Mouse (Mus musculus) CH12.LX (cell line): ENCODE measurements at regions not wholly inside any gene's neighbourhood (a gene's known extent, or its start where the extent isn't known, plus 50 kb on each side); places are given as distances from the start of the nearest gene placed in this dataset.

ENCODE experiments used
- DNase-seq: peaks from one replicate; pipeline ENCODE4 v3.0.0-alpha.2; 2013; ENCODE audit errors: extremely low read depth
- H3K27ac ChIP-seq: 2 replicates; pipeline ENCODE4 v1.5.1; 2012; ENCODE audit warnings: low read depth, mild to moderate bottlenecking, control low read depth, moderate library complexity; ENCODE audit not compliant: insufficient read depth
- H3K27me3 ChIP-seq: replicated peaks from 2 replicates; pipeline ENCODE3; 2012; ENCODE audit warnings: inconsistent platforms
- H3K36me3 ChIP-seq, 2 experiments: replicated peaks in 1 of 2; 2 replicates each; pipeline versions ENCODE3 to v1.6.1; 2012; ENCODE audit warnings: inconsistent platforms in 1 of 2, low read length in 1 of 2, mild to moderate bottlenecking in 1 of 2, mixed read lengths in 1 of 2, moderate library complexity in 1 of 2; ENCODE audit not compliant: control insufficient read depth in 1 of 2, insufficient read depth in 1 of 2
- H3K4me1 ChIP-seq, 2 experiments: 2 replicates each; pipeline ENCODE4 v1.6.1; 2012; ENCODE audit warnings: inconsistent platforms in 1 of 2, moderate library complexity in 1 of 2; ENCODE audit not compliant: insufficient read depth in 2 of 2, control insufficient read depth in 1 of 2
- H3K4me2 ChIP-seq: 2 replicates; pipeline ENCODE4 v1.6.1; 2012; ENCODE audit warnings: low read depth, mild to moderate bottlenecking, control low read depth; ENCODE audit not compliant: poor library complexity, insufficient read depth, severe bottlenecking
- H3K4me3 ChIP-seq, 3 experiments: fragments of 150-350 bp in 1 of 3; sonication (generic) in 1 of 3; replicated peaks in 1 of 3; 2 replicates each; pipeline versions ENCODE3 to v1.5.1; 2011 to 2012; ENCODE audit warnings: low read depth in 2 of 3, low read length in 2 of 3, mild to moderate bottlenecking in 2 of 3, moderate library complexity in 2 of 3, control low read depth in 1 of 3, improper control_type of control experiment in 1 of 3, inconsistent platforms in 1 of 3, mixed read lengths in 1 of 3; ENCODE audit not compliant: poor library complexity in 1 of 3
- H3K79me2 ChIP-seq: replicated peaks from 2 replicates; pipeline ENCODE4 v1.6.1; 2012; ENCODE audit warnings: mild to moderate bottlenecking, moderate library complexity; ENCODE audit not compliant: control insufficient read depth, poor library complexity, insufficient read depth, severe bottlenecking; ENCODE audit errors: extremely low read depth
- H3K9ac ChIP-seq: 2 replicates; pipeline ENCODE4 v1.6.1; 2012; ENCODE audit warnings: low read depth, mild to moderate bottlenecking, control low read depth, moderate library complexity; ENCODE audit not compliant: insufficient read depth
- H3K9me3 ChIP-seq: replicated peaks from 2 replicates; pipeline ENCODE3; 2012; ENCODE audit warnings: low read length, inconsistent platforms, mixed read lengths
- CHD1 ChIP-seq: IDR thresholded peaks from 2 replicates; pipeline ENCODE4 v1.6.1; 2012; ENCODE audit warnings: low read depth, low read length, improper control_type of control experiment, inconsistent platforms
- E2F4 ChIP-seq: IDR thresholded peaks from 2 replicates; pipeline ENCODE4 v1.6.1; 2011; ENCODE audit warnings: low read depth, low read length, improper control_type of control experiment; ENCODE audit not compliant: insufficient replicate concordance
- ETS1 ChIP-seq: conservative IDR thresholded peaks from 2 replicates; pipeline ENCODE4 v1.6.1; 2012; ENCODE audit warnings: low read depth, mild to moderate bottlenecking, inconsistent platforms, low read length, improper control_type of control experiment, moderate library complexity
- HCFC1 ChIP-seq: IDR thresholded peaks from 2 replicates; pipeline ENCODE4 v1.6.1; 2012; ENCODE audit warnings: low read depth, mild to moderate bottlenecking, inconsistent platforms, low read length, improper control_type of control experiment
- JUND ChIP-seq: conservative IDR thresholded peaks from 2 replicates; pipeline ENCODE4 v1.6.1; 2011; ENCODE audit warnings: low read depth, low read length, improper control_type of control experiment
- MAFK ChIP-seq: IDR thresholded peaks from 2 replicates; pipeline ENCODE4 v1.6.1; 2011; ENCODE audit warnings: low read length, improper control_type of control experiment; ENCODE audit not compliant: insufficient replicate concordance
- MAX ChIP-seq: IDR thresholded peaks from 2 replicates; pipeline ENCODE4 v1.6.1; 2011; ENCODE audit warnings: low read length, improper control_type of control experiment
- PAX5 ChIP-seq: IDR thresholded peaks from 2 replicates; pipeline ENCODE4 v1.6.1; 2012; ENCODE audit warnings: low read length, inconsistent platforms, mixed read lengths
- POLR2A ChIP-seq: IDR thresholded peaks from 2 replicates; pipeline ENCODE4 v1.6.1; 2011; ENCODE audit warnings: low read depth, mild to moderate bottlenecking, improper control_type of control experiment, low read length
- POLR2AphosphoS2 ChIP-seq: IDR thresholded peaks from 2 replicates; pipeline ENCODE4 v1.6.1; 2011; ENCODE audit warnings: low read depth, low read length, improper control_type of control experiment
- RCOR1 ChIP-seq: conservative IDR thresholded peaks from 2 replicates; pipeline ENCODE4 v1.6.1; 2012; ENCODE audit warnings: low read depth, mild to moderate bottlenecking, inconsistent platforms, low read length, improper control_type of control experiment
- SIN3A ChIP-seq: IDR thresholded peaks from 2 replicates; pipeline ENCODE4 v1.6.1; 2012; ENCODE audit warnings: low read length, improper control_type of control experiment, inconsistent platforms
- SMC3 ChIP-seq: IDR thresholded peaks from 2 replicates; pipeline ENCODE4 v1.6.1; 2011; ENCODE audit warnings: low read depth, low read length, improper control_type of control experiment
- TBP ChIP-seq: conservative IDR thresholded peaks from 2 replicates; pipeline ENCODE4 v1.6.1; 2011; ENCODE audit warnings: low read depth, low read length, improper control_type of control experiment
- TCF12 ChIP-seq: IDR thresholded peaks from 2 replicates; pipeline ENCODE4 v1.6.1; 2014; ENCODE audit warnings: low read depth, mild to moderate bottlenecking, inconsistent platforms, low read length, improper control_type of control experiment
- UBTF ChIP-seq: IDR thresholded peaks from 2 replicates; pipeline ENCODE4 v1.6.1; 2012; ENCODE audit warnings: low read depth, mild to moderate bottlenecking, inconsistent platforms, low read length, improper control_type of control experiment, moderate library complexity
- USF1 ChIP-seq: IDR thresholded peaks from 2 replicates; pipeline ENCODE4 v1.6.1; 2014; ENCODE audit warnings: low read depth, mild to moderate bottlenecking, inconsistent platforms, low read length, improper control_type of control experiment
- ZC3H11A ChIP-seq: IDR thresholded peaks from 2 replicates; pipeline ENCODE4 v1.6.1; 2012; ENCODE audit warnings: low read depth, mild to moderate bottlenecking, inconsistent platforms, low read length, improper control_type of control experiment
- dilution Hi-C: fragments of 300-500 bp; cut with MboI; formaldehyde crosslinking; loops from 2 replicates; pipeline ENCODE4 v1.14.3; 2020; ENCODE audit warnings: low sequenced_read_pairs; ENCODE audit not compliant: extremely low pct_unique_long_range_greater_than_20kb, extremely low pct_ligation_motif_present
- in situ Hi-C: fragments of 300-500 bp; cut with MboI; formaldehyde crosslinking; loops from 3 replicates; pipeline ENCODE4 v1.14.3; 2019; ENCODE audit warnings: low sequenced_read_pairs, low pct_ligation_motif_present, low pct_unique_long_range_greater_than_20kb, mixed read lengths

- peaks cover 92% of the 10 kb centered on the region for H3K9me3 ChIP-seq
- dilution Hi-C loops = no loop called here
- TF ChIP-seq HCFC1 (no peak), TCF12 (no peak), POLR2A (no peak), ETS1 (no peak), MAFK (no peak), PAX5 (no peak), USF1 (no peak), TBP (no peak), SIN3A (no peak)
- no peaks in the 10 kb centered on the region for H3K79me2 ChIP-seq
- H3K4me2 ChIP-seq = no peak overlapping the region
- H3K27me3 ChIP-seq = no peaks in the 10 kb centered on the region
- DNase-seq = no peak
- no peak overlapping the region for H3K27ac ChIP-seq
- no peak overlapping the region for H3K9ac ChIP-seq
- in situ Hi-C loops = no loop called here
- H3K36me3 ChIP-seq = no peaks in the 10 kb centered on the region
- H3K4me1 ChIP-seq = no peaks in the 10 kb centered on the region
- H3K4me3 ChIP-seq = no peak overlapping the region
Measured at GRCm38 (mm10) chr4:153905076-153905475, 52.0 kb upstream of the A430005L14Rik start.

DNA sequence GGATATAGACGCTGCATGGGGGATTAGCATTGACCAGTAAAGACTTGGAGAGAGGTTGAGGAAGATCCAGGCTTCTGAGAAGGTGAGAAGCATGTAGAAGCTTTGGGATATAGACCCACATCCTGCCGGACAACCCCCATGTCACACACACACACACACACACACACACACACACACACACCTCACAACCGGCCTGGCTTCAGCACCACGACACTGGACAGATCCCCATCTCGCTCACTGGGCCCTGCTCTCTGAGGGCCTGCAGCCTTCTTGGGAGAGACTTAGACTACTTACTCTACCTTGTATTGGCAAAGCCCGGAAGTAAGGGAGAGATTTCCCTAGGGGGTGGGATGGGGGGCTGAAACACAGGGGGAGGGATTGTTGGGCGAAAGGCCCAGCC, 51.5 kb upstream of the A430005L14Rik start:
- H3K9me3 ChIP-seq = peaks cover 89% of the 10 kb centered on the region
- TF ChIP-seq MAX = no peak
- no peak for TF ChIP-seq RCOR1
- no peak for TF ChIP-seq POLR2A
- no peak for TF ChIP-seq CHD1
- TF ChIP-seq ETS1 = no peak
- no peak for TF ChIP-seq USF1
- TF ChIP-seq ZC3H11A = no peak
- no peak for TF ChIP-seq PAX5
- no peak for TF ChIP-seq UBTF
- TF ChIP-seq SMC3 = no peak
- TF ChIP-seq E2F4 = no peak
- TF ChIP-seq JUND = no peak
- no peak for TF ChIP-seq POLR2AphosphoS2
- no peaks in the 10 kb centered on the region for H3K4me1 ChIP-seq
- in situ Hi-C loops = no loop called here
- H3K27ac ChIP-seq = no peak overlapping the region
- no peak overlapping the region for H3K4me2 ChIP-seq
- dilution Hi-C loops = no loop called here
- H3K79me2 ChIP-seq = no peaks in the 10 kb centered on the region
- H3K9ac ChIP-seq = no peak overlapping the region
- H3K4me3 ChIP-seq = no peak overlapping the region
- no peaks in the 10 kb centered on the region for H3K36me3 ChIP-seq
- no peaks in the 10 kb centered on the region for H3K27me3 ChIP-seq
- no peak for DNase-seq
